Mouse (Mus musculus) CD4-positive, CD25-positive, alpha-beta regulatory T cell, adult 2 months (primary cell): ENCODE data around the gene Cxcl17.

Source experiments
- DNase-seq: peaks from one replicate; pipeline ENCODE4 v3.0.0-alpha.2; 2012; ENCODE audit warnings: low read depth, low spot score

Cxcl17 gene

GRCm38 (mm10) chr7:25369058-25369749 lies 43.5 kb downstream of the Cxcl17 start, which contains the start of gene Cnfn:
Gene Cnfn (minus strand): TSS chr7:25369724.
- no peak for DNase-seq

GRCm38 (mm10) chr7:25368333-25368732 lies 44.4 kb downstream of the Cxcl17 start:
- no peak for DNase-seq

DNA sequence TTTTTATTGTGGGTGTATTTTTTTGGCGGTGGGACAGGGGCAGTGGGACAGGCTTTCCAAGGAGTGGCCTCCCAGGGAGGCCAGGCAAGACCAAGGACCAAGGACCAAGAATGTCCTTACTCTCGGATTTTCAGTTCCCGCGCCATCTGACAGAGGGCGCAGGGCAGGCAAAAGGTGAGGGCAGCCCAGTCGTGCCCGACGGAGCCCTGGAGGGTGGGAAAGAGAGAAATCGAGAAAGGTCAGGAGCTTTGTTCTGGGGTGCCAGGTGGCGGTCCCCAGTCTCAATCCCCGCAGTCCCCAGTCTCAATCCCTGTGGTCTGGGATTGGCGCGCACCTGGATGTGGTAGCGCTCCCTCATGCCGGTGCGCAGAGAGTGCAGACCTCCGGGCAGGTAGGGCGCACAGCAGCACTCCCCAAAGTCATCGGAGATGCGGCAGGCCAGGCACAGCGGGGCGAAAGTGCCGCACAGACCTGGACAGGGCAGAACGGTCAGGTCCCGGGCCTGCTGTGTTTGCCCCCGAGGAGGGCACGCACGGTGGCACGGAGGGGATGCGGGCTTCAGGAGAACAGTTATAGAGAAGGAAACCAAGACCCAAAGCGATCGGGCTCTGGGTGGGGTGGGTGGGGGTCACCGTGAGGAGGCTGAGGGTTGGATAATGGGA lies 44.9 kb downstream of the Cxcl17 start:
- DNase-seq, result peak; percentile 43

DNA sequence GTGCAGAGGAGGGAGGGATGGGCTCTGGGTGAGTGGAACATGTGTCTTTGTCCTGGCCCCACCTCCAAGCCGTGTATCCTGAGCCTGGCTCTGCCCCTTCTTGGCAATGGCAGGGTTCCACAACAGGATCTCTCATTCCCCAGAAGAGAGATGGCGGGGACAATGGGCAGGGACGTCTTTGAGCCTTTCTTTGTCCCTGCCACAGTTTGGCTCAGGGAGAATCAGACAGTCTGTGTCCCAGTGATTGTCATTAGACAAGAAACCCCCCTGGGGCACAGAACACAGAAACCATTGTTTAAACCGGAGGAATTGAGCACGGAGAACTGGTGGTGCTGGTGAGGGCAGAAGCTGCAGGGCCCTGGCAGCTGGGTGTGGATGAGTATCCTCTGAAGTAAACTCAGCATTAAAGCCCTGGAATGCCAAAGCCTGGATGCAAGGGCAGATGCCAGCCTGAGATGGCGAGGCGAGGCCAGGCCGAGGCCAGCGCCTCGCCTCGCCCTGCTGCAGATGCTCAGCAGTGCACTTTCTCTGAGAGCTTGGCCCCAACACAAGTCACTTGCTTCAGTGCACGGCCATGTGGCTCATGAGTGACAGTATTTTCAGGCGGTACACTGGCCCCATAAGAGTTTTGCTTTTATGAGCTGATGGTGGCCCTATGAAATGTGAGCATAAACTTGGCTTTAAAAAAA lies 46.6 kb downstream of the Cxcl17 start:
- no peak for DNase-seq

- DNase-seq, result no peak
Observed at GRCm38 (mm10) chr7:25363632-25364031, 49.1 kb downstream of the Cxcl17 start.

- DNase-seq, result no peak
Observed at GRCm38 (mm10) chr7:25363151-25363550, 49.5 kb downstream of the Cxcl17 start.

- DNase-seq, result no peak
Observed at GRCm38 (mm10) chr7:25358721-25359206, 53.9 kb downstream of the Cxcl17 start.
